Mouse (Mus musculus) kidney, postnatal 0 days (tissue): ENCODE measurements at regions not wholly inside any gene's neighbourhood (a gene's known extent, or its start where the extent isn't known, plus 50 kb on each side); places are given as distances from the start of the nearest gene placed in this dataset.

Source experiments
- ATAC-seq: fragments of 200-750 bp; cut with Nextera tagmentation; replicated peaks from 2 replicates; pipeline ENCODE4 v1.8.0; 2017; ENCODE audit warnings: low read depth, moderate number of reproducible peaks, moderate TSS enrichment, moderate library complexity; ENCODE audit not compliant: low FRiP score
- DNase-seq: peaks from one replicate; pipeline ENCODE4 v3.0.0-alpha.2; 2016; ENCODE audit warnings: low spot score
- H3K27ac ChIP-seq: fragments of 300-500 bp; sonication (generic); 2 replicates; pipeline ENCODE4 v1.5.1; 2014; ENCODE audit warnings: mild to moderate bottlenecking
- H3K27me3 ChIP-seq: fragments of 300-500 bp; sonication (generic); 2 replicates; pipeline ENCODE4 v1.6.1; 2014; ENCODE audit warnings: low read length, mixed read lengths; ENCODE audit not compliant: insufficient read depth
- H3K36me3 ChIP-seq: fragments of 300-500 bp; sonication (generic); 2 replicates; pipeline ENCODE4 v1.6.1; 2014; ENCODE audit warnings: low read length, mixed read lengths; ENCODE audit not compliant: insufficient read depth
- H3K4me1 ChIP-seq: fragments of 300-500 bp; sonication (generic); replicated peaks from 2 replicates; pipeline ENCODE4 v1.6.1; 2014; ENCODE audit warnings: antibody characterized with exemption, low read length, mixed read lengths; ENCODE audit not compliant: insufficient read depth
- H3K4me2 ChIP-seq: fragments of 300-500 bp; sonication (generic); 2 replicates; pipeline ENCODE4 v1.6.1; 2014; ENCODE audit warnings: mild to moderate bottlenecking, low read length, moderate library complexity, mixed read lengths
- H3K4me3 ChIP-seq: fragments of 300-500 bp; sonication (generic); replicated peaks from 2 replicates; pipeline ENCODE4 v1.5.1; 2014; ENCODE audit warnings: low read depth, low read length
- H3K9ac ChIP-seq: fragments of 300-500 bp; sonication (generic); 2 replicates; pipeline ENCODE4 v1.6.1; 2014; ENCODE audit warnings: low read depth, low read length
- H3K9me3 ChIP-seq: fragments of 300-500 bp; sonication (generic); replicated peaks from 2 replicates; pipeline ENCODE4 v1.6.1; 2016; ENCODE audit warnings: low read length, inconsistent platforms, mixed read lengths
- CTCF ChIP-seq: IDR thresholded peaks from 2 replicates; pipeline ENCODE4 v1.5.1; 2016; ENCODE audit warnings: antibody characterized with exemption, low read depth, mild to moderate bottlenecking, moderate library complexity
- WGBS: fragments of 180-500 bp; shearing (Covaris S2); extraction: QIAGEN DNeasy Blood & Tissue Kit; methylation state at CpG from one replicate; pipeline ENCODE4 v1.1.7; 2014; 5-methylcytosine and 5-hydroxymethylcytosine counted together

DNA sequence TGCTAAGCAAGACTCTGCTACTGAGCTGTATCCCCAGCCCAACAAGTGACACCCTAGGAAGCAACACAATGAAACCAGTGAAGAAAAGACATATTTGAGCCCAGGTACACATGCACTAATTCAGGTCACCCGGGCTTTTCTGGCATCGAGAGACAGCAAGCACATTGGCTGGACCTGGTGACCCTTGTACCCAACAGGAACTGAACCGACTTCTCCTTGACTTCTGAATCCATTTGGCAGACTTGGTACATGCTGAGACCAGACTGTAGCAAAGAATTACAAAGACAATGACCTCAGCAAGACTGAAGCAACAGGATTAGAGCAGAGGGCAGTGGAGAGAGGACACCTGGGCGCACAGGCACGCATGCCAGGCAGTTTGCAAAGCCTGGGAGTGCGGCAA lies 79.1 kb downstream of the Sema4f start:
- WGBS = 82% methylated on average over 6 of the region's 6 CpGs
- no peak overlapping the region for H3K27ac ChIP-seq
- H3K4me3 ChIP-seq = no peak overlapping the region
- DNase-seq = no peak
- H3K36me3 ChIP-seq = no peaks in the 10 kb centered on the region
- no peak for ATAC-seq
- no peaks in the 10 kb centered on the region for H3K9me3 ChIP-seq
- no peak for TF ChIP-seq CTCF
- no peak overlapping the region for H3K9ac ChIP-seq
- H3K4me1 ChIP-seq = no peaks in the 10 kb centered on the region
- no peak overlapping the region for H3K4me2 ChIP-seq
- no peaks in the 10 kb centered on the region for H3K27me3 ChIP-seq

DNA sequence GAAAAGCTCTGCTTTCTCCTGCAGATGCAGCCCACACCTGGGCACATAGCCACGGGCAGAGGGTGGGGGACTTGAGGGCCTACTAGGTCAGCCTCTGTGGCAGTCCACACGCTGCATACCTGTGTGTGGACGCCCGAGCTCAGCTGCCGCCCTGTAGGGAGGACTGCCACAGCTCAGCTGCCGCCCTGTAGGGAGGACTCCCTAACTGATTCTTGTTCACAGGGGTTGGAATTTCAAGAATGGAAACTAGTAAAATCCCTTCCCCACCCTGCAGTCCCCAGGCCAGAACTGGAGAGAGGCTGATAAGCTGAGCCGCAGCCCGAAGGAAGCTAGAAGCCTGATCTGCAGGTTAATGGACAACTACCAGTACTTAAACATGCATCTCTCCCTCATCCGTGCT lies 82.0 kb upstream of the Hk2 start:
- Histone ChIP-seq H3K9me3 (no peaks in the 10 kb centered on the region), H3K4me1 (no peaks in the 10 kb centered on the region), H3K9ac (no peak overlapping the region), H3K4me2 (no peak overlapping the region), H3K36me3 (no peaks in the 10 kb centered on the region), H3K27me3 (no peaks in the 10 kb centered on the region), H3K27ac (no peak overlapping the region), H3K4me3 (no peak overlapping the region)
- DNase-seq (no peak), ATAC-seq (no peak)
- no peak for TF ChIP-seq CTCF
- 71% methylated on average over 9 of the region's 9 CpGs for WGBS

DNA sequence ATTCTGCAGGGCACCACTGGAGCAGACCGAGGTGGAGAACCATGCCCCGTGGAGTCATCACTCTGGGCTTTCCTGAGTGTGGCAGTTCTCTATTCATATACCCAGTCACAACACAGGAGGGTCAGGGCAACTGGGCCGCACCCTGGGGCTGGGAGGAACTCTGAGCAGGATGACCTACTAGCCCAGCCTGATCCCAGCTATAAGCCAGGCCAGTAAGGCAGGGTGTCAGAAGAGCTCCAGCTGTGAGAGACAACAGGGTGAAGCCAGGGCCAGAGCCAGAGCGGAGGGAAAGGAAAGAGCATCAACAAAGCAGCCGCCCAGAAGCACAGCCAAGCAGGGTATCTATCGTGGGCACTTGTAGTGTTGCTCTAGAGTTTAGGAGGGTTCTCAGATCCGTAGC lies 81.1 kb upstream of the Hk2 start:
- no peak for TF ChIP-seq CTCF
- H3K36me3 ChIP-seq = no peaks in the 10 kb centered on the region
- ATAC-seq = no peak
- no peak overlapping the region for H3K27ac ChIP-seq
- no peaks in the 10 kb centered on the region for H3K27me3 ChIP-seq
- no peaks in the 10 kb centered on the region for H3K9me3 ChIP-seq
- H3K9ac ChIP-seq = no peak overlapping the region
- 69% methylated on average over 7 of the region's 7 CpGs for WGBS
- no peaks in the 10 kb centered on the region for H3K4me1 ChIP-seq
- no peak overlapping the region for H3K4me3 ChIP-seq
- no peak overlapping the region for H3K4me2 ChIP-seq
- no peak for DNase-seq

DNA sequence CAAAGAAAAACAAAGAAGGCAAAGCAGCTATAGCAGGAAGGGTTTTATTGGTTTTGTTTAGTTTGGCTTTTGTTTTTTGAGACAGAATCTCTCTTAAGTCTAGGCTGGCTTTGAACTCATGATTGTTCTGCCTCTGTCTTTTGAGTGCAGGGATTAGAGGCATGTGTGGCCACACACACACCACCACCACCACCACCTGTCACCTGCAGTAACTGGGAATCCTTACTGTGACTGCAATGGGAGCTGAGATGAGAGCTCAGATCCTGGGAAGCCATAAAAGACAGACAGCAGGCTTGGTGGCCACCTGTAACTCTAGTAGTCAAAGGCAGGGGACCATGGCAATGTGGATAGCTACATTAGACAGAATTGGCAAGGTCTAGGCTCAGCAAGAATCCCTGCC lies 80.5 kb upstream of the Hk2 start:
- Histone ChIP-seq H3K9ac (no peak overlapping the region), H3K27me3 (no peaks in the 10 kb centered on the region), H3K4me2 (no peak overlapping the region), H3K27ac (no peak overlapping the region), H3K4me3 (no peak overlapping the region), H3K9me3 (no peaks in the 10 kb centered on the region), H3K36me3 (no peaks in the 10 kb centered on the region), H3K4me1 (no peaks in the 10 kb centered on the region)
- DNase-seq (no peak), ATAC-seq (no peak)
- TF ChIP-seq CTCF = no peak

DNA sequence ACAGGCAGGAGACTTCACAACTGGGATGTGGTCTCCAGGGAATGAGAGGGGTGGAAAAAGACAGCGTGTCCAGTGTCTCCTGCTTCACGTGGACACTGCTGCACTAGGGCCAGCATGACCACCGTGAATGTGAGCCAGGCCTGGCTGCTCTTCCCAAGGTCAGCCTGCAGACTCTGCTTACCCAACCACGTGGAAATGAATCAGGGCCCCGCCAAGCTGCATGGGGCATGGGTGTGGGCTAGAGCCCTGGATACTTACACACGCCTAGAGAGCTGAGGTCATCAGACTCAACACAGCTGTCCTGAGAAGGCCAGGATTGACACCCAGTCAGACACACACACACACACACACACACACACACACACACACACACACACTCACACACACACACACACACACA lies 80.1 kb upstream of the Hk2 start:
- Histone ChIP-seq H3K27me3 (no peaks in the 10 kb centered on the region), H3K36me3 (no peaks in the 10 kb centered on the region), H3K4me3 (no peak overlapping the region), H3K9ac (no peak overlapping the region), H3K4me2 (no peak overlapping the region), H3K27ac (no peak overlapping the region), H3K4me1 (no peaks in the 10 kb centered on the region), H3K9me3 (no peaks in the 10 kb centered on the region)
- WGBS = 51% methylated on average over 6 of the region's 6 CpGs
- ATAC-seq = no peak; the same call in 1 of the 2 replicates
- TF ChIP-seq CTCF = no peak
- DNase-seq = no peak

DNA sequence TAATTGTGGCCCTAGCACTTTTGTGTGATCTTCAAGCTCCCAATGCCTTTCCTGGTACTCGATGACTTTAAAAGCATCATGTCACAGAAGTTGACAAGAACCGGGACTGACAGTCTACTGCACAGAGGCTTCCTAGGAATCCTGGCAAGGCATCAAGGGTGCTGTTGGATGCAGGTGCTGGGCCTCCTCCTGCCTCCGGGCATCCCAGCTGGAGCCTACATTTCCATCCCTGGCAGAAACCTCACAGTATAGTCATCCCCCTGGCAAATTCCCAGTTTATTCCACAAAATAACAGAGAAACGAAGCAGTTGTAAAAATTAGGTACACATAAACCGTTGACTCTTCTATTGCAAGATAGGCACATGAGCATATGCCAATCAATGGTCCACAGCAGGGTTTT lies 78.8 kb upstream of the Hk2 start:
- TF ChIP-seq CTCF = no peak
- 84% methylated on average over 5 of the region's 5 CpGs for WGBS
- H3K27ac ChIP-seq = no peak overlapping the region
- H3K36me3 ChIP-seq = no peaks in the 10 kb centered on the region
- ATAC-seq (no peak), DNase-seq (no peak)
- H3K4me3 ChIP-seq = no peak overlapping the region
- H3K9me3 ChIP-seq = no peaks in the 10 kb centered on the region
- no peak overlapping the region for H3K9ac ChIP-seq
- no peaks in the 10 kb centered on the region for H3K4me1 ChIP-seq
- no peak overlapping the region for H3K4me2 ChIP-seq
- no peaks in the 10 kb centered on the region for H3K27me3 ChIP-seq

DNA sequence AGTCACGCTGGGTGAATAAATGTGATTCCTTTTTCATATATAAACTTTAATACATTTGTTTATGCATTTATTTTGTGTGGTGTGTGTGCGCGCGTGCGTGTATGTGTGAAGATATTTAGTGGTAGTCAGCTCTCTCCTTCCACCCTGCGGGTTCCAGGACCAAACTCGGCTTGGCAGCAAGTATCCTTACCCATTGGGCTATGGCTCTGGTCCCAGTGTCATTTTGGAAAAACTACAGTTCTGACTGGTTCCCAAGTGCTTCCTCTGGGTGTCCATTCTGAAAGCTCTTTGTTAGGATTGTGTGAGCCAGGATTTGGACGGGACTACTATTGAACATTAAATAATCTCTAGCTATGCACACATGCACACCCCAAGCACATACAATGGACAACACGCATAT lies 76.3 kb upstream of the Hk2 start:
- Histone ChIP-seq H3K27me3 (no peaks in the 10 kb centered on the region), H3K27ac (no peak overlapping the region), H3K4me2 (no peak overlapping the region), H3K4me3 (no peak overlapping the region), H3K36me3 (no peaks in the 10 kb centered on the region), H3K9ac (no peak overlapping the region), H3K4me1 (no peaks in the 10 kb centered on the region), H3K9me3 (no peaks in the 10 kb centered on the region)
- no peak for DNase-seq
- ATAC-seq = no peak
- no peak for TF ChIP-seq CTCF
- WGBS = 93% methylated on average over 9 of the region's 9 CpGs
